Mouse (Mus musculus) 3T3-L1 (cell line): ENCODE measurements around the gene Smarcd1.

Experiments used
- DNase-seq: peaks from one replicate; pipeline ENCODE4 v3.0.0-alpha.2; 2015; ENCODE audit warnings: low read depth, low spot score

Gene Smarcd1

GRCm38 (mm10) chr15:99731167-99731566, 29.2 kb downstream of the Smarcd1 start:
- no peak for DNase-seq

- DNase-seq, result no peak
These were observed 29.7 kb downstream of the Smarcd1 start for GRCm38 (mm10) chr15:99731678-99732077.

- DNase-seq, result no peak
These were observed 31.3 kb downstream of the Smarcd1 start for GRCm38 (mm10) chr15:99733186-99733585.

- DNase-seq, result no peak
These were observed 33.7 kb downstream of the Smarcd1 start for GRCm38 (mm10) chr15:99735631-99736030.

- no peak for DNase-seq
These were observed 34.7 kb downstream of the Smarcd1 start for GRCm38 (mm10) chr15:99736675-99737074.

GRCm38 (mm10) chr15:99740229-99740628, 38.3 kb downstream of the Smarcd1 start:
- no peak for DNase-seq

GRCm38 (mm10) chr15:99754204-99754603, 52.3 kb downstream of the Smarcd1 start:
- no peak for DNase-seq
